Mouse (Mus musculus) forebrain, embryonic 13.5 days (tissue): ENCODE data around the gene Klf2. TPM values are rescaled to one million over a fixed set of nuclear protein-coding genes. Genes with fewer than 3 reads are reported as not detected.

Experiments
- ATAC-seq: fragments of 200-750 bp; cut with Nextera tagmentation; 2 replicates; pipeline ENCODE4 v1.8.0; 2017
- H3K27ac ChIP-seq: fragments of 300-500 bp; sonication (generic); 2 replicates; pipeline ENCODE4 v1.5.1; 2015; ENCODE audit warnings: inconsistent platforms, mild to moderate bottlenecking, moderate library complexity
- H3K27me3 ChIP-seq: fragments of 300-500 bp; sonication (generic); 2 replicates; pipeline ENCODE4 v1.6.1; 2015; ENCODE audit warnings: mild to moderate bottlenecking, inconsistent platforms
- H3K36me3 ChIP-seq: fragments of 300-500 bp; sonication (generic); 2 replicates; pipeline ENCODE4 v1.6.1; 2015; ENCODE audit warnings: mild to moderate bottlenecking, inconsistent platforms; ENCODE audit not compliant: poor library complexity, severe bottlenecking
- H3K4me1 ChIP-seq: fragments of 300-500 bp; sonication (generic); 2 replicates; pipeline ENCODE4 v1.6.1; 2015; ENCODE audit warnings: inconsistent platforms
- H3K4me2 ChIP-seq: fragments of 300-500 bp; sonication (generic); 2 replicates; pipeline ENCODE4 v1.6.1; 2015; ENCODE audit warnings: inconsistent platforms, mild to moderate bottlenecking, moderate library complexity
- H3K4me3 ChIP-seq: fragments of 300-500 bp; sonication (generic); 2 replicates; pipeline ENCODE4 v1.5.1; 2015; ENCODE audit warnings: mild to moderate bottlenecking, inconsistent platforms
- H3K9ac ChIP-seq: fragments of 300-500 bp; sonication (generic); 2 replicates; pipeline ENCODE4 v1.6.1; 2015; ENCODE audit warnings: mild to moderate bottlenecking, inconsistent platforms
- H3K9me3 ChIP-seq: fragments of 300-500 bp; sonication (generic); replicated peaks from 2 replicates; pipeline ENCODE4 v1.6.1; 2016; ENCODE audit warnings: inconsistent platforms
- WGBS: fragments of 180-500 bp; shearing (Covaris S2); methylation state at CpG from one replicate; pipeline ENCODE4 v1.1.7; 2015; 5-methylcytosine and 5-hydroxymethylcytosine counted together
- polyA plus RNA-seq: library from polyadenylated mRNA; unstranded; fragments of >200 nt; fragmentation: Nextera tagmentation; extraction: Ambion mirVana; gene quantifications from 2 replicates; pipeline ENCODE4 v1.2.1, GENCODE M21; 2015

Gene Klf2
- polyA plus RNA-seq, 1 experiment from 2014 or later, result 3.6 TPM

DNA sequence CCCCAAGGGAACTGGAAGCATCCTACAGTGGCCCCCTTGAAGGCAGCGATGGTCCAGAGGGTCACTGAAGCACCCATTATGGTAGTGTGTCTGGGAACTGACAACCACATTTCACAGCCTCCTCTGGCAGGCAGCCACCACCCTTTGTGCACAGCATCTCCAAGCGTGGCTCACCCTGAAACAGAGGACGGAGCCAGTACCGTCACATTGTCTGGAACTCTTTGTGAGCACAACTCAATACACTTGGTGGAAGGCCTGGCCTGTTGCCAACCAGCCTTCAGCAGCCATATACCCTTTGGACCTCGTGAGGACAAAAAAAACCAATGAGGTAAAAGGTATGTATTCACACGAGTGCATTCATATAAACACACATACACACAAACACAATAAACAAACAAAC, 10.6 kb upstream of the Klf2 start:
- ATAC-seq, result no peak
- 29% methylated on average over 6 of the region's 6 CpGs for whole genome bisulfite sequencing

DNA sequence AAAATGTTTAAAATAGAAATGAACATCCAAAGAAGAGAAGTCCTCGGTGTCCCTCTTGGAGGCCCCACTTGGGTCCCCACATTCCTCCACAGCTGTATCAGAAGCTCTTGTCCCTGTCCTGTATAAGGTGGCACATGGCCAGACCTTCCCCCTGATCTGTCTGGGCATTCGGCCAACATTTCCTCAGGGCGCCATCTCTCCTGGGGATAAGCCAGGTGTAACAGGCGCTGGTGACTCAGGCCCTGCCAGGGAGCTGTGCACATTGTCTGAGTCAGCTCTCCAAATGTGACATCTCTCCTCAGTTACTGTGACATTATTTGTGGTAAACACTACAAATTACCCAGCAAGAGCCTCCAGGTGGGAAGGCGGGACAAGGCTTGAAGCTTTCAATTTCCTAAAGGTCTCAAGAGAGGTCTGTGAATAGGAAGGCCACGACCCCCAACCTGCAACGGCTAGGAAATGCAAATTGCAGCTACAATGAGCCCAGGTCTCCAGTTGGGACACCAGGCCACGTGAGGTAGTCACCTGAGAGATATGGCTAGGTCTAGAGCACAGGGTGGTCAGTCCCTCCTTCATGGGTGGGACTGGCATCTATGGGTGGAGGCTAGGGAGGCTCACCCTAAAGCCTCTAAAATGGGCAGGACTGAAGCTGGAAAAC, 7.9 kb upstream of the Klf2 start:
- WGBS, result 43% methylated on average over 8 of the region's 8 CpGs
- peak; percentile 48; the same call in 1 of the 2 replicates for ATAC-seq

More for the DNA sequence above, 10.6 kb upstream of the Klf2 start:
- peaks cover 11% of the 10 kb centered on the region for H3K4me1 ChIP-seq
- H3K9ac ChIP-seq, result no peak overlapping the region
- H3K4me3 ChIP-seq, result no peak overlapping the region
- H3K27me3 ChIP-seq, result no peaks in the 10 kb centered on the region
- H3K27ac ChIP-seq, result no peak overlapping the region
- H3K4me2 ChIP-seq, result no peak overlapping the region
- H3K36me3 ChIP-seq, result no peaks in the 10 kb centered on the region
- H3K9me3 ChIP-seq, result no peaks in the 10 kb centered on the region

DNA sequence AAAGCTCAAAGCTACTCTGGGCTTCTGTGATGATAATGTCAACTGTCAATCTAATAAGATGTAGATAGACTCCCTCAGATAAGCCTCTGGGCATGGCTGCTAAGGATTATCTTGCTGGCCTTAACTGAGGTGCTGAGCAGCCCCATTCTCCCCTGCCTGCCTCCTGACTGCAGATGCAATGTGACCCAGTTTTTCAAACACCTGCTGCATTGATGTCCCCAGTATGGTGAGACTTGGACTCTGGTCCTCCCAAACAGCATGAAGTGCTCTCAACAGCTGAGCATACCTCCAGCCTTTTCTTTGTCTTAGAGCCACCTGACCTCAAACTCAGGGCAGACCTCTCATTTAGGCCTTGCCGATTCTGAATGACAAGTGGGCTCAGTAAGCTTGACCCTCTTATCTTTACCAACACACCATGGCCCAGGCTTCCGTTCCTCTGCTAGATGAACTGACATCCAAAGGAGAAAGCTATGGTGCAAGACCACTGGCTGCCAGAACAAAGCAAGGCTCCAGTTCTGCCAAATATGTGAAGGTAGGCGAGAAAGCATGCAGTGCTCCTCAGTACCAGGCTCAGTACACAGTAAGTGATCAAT, 5.8 kb upstream of the Klf2 start:
- H3K36me3 ChIP-seq, result no peaks in the 10 kb centered on the region
- peaks cover 10% of the 10 kb centered on the region for H3K4me1 ChIP-seq
- peaks cover 5% of the 10 kb centered on the region; the same call in 1 of the 2 replicates for H3K27me3 ChIP-seq
- no peaks in the 10 kb centered on the region for H3K9me3 ChIP-seq
- no peak for ATAC-seq
- H3K4me3 ChIP-seq, result no peak overlapping the region
- no peak overlapping the region for H3K4me2 ChIP-seq
- no peak overlapping the region for H3K27ac ChIP-seq
- H3K9ac ChIP-seq, result no peak overlapping the region
- WGBS, result 80% methylated on average over 3 of the region's 3 CpGs

More for the DNA sequence above, 7.9 kb upstream of the Klf2 start:
- H3K4me1 ChIP-seq, result peaks cover 11% of the 10 kb centered on the region
- H3K9ac ChIP-seq, result no peak overlapping the region
- H3K27ac ChIP-seq, result no peak overlapping the region
- H3K9me3 ChIP-seq, result no peaks in the 10 kb centered on the region
- no peak overlapping the region for H3K4me3 ChIP-seq
- no peaks in the 10 kb centered on the region for H3K36me3 ChIP-seq
- no peak overlapping the region for H3K4me2 ChIP-seq
- no peaks in the 10 kb centered on the region for H3K27me3 ChIP-seq

DNA sequence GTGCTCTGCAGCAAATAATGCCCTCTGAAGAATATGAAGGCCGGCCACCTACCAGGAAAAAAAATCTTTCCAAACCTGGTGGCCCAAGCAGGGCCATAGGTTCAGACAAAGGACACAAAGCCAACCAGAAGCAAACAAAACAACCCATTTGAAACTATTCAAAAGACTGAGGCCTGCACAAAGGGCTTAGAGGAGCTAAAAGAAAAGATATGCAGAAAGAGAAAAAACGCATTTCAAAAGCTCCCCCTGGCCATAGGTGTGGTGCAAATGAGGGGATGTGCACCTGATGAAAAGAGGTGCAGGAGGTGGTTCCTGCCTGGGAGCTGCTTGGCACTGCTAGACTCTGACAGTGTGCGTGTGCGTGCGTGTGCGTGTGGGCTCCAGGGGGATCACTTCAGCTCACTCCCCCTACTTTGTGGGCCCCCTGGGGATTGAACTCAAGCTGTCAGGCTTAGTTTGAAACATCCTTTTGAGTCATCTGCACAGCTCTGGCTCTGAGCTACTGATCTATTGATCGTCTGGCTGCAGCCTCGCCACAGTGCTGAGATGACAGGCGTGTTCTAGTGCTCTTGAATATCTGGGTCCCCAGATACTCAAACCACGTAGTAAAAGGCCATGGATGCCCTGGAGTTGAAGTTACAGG, 2.7 kb upstream of the Klf2 start:
- peaks cover 19% of the 10 kb centered on the region for H3K4me1 ChIP-seq
- no peaks in the 10 kb centered on the region for H3K9me3 ChIP-seq
- H3K27me3 ChIP-seq, result peaks cover 32% of the 10 kb centered on the region
- no peak overlapping the region for H3K4me3 ChIP-seq
- H3K36me3 ChIP-seq, result no peaks in the 10 kb centered on the region
- no peak for ATAC-seq
- 12% methylated on average over 10 of the region's 10 CpGs for WGBS
- no peak overlapping the region for H3K27ac ChIP-seq
- no peak overlapping the region for H3K4me2 ChIP-seq
- no peak overlapping the region for H3K9ac ChIP-seq

DNA sequence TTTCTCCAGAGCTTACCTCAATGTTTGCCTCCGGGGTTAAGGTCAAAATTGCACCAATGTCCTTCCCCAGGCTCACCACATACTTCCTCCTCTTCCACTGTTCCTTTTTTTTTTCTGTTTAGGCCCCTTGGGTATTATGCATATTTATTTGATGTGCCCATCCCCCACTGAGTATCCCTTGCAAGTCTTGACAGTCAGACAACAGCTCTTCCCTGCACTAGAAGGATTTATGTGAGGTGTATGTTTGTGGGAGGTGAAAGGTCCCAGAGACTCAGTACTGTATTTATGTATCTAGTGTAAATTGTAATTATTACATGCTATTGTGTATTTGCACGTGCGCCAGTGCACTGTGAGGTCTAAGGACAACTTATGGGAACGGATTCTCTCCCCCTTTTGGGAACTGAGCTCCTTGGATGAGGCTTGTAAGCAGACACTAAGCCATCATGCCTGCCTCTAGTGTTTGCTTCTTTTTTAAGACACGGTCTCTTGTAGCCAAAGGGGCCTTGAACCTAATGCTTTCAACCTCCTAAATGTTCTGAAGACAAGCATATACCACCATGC, 1.0 kb upstream of the Klf2 start:
- peaks cover 18% of the 10 kb centered on the region for H3K4me1 ChIP-seq
- H3K4me2 ChIP-seq, result no peak overlapping the region
- WGBS, result 42% methylated on average over 5 of the region's 5 CpGs
- no peak overlapping the region for H3K9ac ChIP-seq
- ATAC-seq, result no peak
- no peak overlapping the region for H3K27ac ChIP-seq
- no peaks in the 10 kb centered on the region for H3K36me3 ChIP-seq
- H3K27me3 ChIP-seq, result peaks cover 48% of the 10 kb centered on the region
- H3K4me3 ChIP-seq, result no peak overlapping the region
- H3K9me3 ChIP-seq, result no peaks in the 10 kb centered on the region

DNA sequence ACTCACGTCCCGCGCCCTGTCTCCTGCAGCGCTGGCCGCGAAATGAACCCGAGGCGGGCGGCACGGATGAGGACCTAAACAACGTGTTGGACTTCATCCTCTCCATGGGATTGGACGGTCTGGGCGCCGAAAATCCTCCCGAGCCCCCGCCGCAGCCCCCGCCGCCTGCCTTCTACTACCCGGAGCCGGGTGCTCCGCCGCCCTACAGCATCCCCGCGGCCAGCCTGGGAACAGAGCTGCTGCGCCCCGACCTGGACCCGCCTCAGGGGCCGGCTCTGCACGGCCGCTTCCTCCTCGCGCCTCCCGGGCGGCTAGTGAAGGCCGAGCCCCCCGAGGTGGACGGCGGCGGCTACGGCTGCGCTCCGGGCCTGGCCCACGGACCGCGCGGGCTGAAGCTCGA, 564 bp downstream of the Klf2 start:
- peaks cover 18% of the 10 kb centered on the region for H3K4me1 ChIP-seq
- H3K4me2 ChIP-seq, result peak overlapping the region; percentile 89
- under 1% methylated on average over 40 of the region's 48 CpGs for WGBS
- ATAC-seq, result peak; percentile 17
- H3K4me3 ChIP-seq, result peak overlapping the region; percentile 54
- peaks cover 55% of the 10 kb centered on the region for H3K27me3 ChIP-seq
- no peaks in the 10 kb centered on the region for H3K9me3 ChIP-seq
- peak overlapping the region; percentile 45 for H3K9ac ChIP-seq
- no peaks in the 10 kb centered on the region for H3K36me3 ChIP-seq
- no peak overlapping the region for H3K27ac ChIP-seq

DNA sequence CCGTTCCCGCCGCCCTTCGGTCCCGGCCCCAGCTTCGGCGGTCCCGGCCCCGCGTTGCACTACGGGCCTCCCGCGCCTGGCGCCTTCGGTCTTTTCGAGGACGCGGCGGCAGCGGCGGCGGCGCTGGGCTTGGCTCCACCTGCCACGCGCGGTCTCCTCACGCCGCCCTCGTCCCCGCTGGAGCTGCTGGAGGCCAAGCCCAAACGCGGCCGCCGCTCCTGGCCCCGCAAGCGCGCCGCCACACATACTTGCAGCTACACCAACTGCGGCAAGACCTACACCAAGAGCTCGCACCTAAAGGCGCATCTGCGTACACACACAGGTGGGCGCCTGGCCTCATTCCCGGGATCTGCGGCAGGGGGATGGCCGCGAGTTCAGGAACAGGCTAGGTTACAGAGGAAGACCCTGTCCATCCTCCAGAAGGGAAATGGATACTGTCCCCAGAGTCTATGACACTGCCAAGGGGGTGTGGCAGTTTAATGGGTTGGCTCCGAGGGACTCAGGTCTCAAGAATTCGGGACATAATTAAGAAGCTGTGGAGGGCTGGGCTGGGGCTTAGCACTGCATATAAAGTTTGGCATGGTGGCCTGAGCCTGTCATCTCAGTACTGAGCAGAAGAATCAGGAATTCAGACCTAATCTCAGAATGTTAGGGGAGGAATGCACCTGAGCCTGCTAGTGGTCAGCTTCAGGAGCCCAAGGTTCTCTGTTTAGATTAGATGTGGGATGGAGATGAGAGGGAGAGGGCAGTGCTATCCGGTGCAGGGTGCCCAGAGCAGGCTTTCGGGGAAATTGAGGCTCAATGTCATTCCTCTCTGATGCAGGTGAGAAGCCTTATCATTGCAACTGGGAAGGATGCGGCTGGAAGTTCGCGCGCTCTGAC, 1.3 kb downstream of the Klf2 start:
- Histone ChIP-seq H3K27ac (no peak overlapping the region), H3K4me2 (peak overlapping the region; percentile 89), H3K27me3 (peaks cover 55% of the 10 kb centered on the region), H3K4me1 (peaks cover 18% of the 10 kb centered on the region), H3K9me3 (no peaks in the 10 kb centered on the region), H3K4me3 (peak overlapping the region; percentile 54), H3K9ac (peak overlapping the region; percentile 45; the same call in 1 of the 2 replicates), H3K36me3 (no peaks in the 10 kb centered on the region)
- WGBS, result 7% methylated on average over 53 of the region's 55 CpGs
- no peak for ATAC-seq

DNA sequence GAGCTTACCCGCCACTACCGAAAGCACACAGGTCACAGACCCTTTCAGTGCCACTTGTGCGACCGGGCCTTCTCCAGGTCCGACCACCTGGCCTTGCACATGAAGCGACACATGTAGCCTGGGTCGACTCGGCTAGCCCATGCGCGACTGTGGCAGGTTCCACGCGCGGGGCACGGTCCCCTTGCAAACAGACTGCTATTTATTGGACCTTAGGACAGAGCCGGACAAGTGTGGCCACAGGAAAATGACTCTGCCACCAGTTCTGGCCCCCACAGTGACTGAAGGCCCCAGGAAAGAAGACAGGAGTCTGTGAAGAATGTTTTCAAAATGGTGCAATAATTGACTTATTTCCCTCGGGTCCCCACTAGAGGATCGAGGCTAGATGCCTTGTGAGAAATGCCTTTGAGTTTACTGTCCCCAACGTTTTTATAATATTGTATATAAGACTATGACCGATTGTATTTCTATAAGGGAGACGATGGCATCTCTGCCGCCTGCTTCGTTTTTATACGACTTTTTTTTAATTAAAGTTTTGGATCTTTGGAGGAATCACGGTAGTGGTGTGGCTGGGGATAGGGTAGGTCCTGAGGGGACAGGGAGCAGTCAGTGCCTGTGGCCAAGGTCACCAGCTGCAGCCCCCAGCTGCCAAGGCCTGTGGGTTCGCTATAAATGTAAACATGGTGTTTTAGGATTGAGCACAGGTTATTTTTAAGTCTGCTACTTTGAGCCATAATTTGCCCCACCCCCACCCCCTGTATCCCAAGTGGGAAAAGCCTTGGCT, 2.2 kb downstream of the Klf2 start:
- Histone ChIP-seq H3K4me2 (peak overlapping the region; percentile 89; the same call in 1 of the 2 replicates), H3K9me3 (no peaks in the 10 kb centered on the region), H3K9ac (0 out of 2 replicates have a peak overlapping the region, but pooled peaks have one; percentile 4), H3K27ac (no peak overlapping the region), H3K27me3 (peaks cover 55% of the 10 kb centered on the region), H3K36me3 (no peaks in the 10 kb centered on the region), H3K4me1 (peaks cover 18% of the 10 kb centered on the region), H3K4me3 (0 out of 2 replicates have a peak overlapping the region, but pooled peaks have one; percentile 54)
- WGBS, result 57% methylated on average over 25 of the region's 25 CpGs
- no peak for ATAC-seq

DNA sequence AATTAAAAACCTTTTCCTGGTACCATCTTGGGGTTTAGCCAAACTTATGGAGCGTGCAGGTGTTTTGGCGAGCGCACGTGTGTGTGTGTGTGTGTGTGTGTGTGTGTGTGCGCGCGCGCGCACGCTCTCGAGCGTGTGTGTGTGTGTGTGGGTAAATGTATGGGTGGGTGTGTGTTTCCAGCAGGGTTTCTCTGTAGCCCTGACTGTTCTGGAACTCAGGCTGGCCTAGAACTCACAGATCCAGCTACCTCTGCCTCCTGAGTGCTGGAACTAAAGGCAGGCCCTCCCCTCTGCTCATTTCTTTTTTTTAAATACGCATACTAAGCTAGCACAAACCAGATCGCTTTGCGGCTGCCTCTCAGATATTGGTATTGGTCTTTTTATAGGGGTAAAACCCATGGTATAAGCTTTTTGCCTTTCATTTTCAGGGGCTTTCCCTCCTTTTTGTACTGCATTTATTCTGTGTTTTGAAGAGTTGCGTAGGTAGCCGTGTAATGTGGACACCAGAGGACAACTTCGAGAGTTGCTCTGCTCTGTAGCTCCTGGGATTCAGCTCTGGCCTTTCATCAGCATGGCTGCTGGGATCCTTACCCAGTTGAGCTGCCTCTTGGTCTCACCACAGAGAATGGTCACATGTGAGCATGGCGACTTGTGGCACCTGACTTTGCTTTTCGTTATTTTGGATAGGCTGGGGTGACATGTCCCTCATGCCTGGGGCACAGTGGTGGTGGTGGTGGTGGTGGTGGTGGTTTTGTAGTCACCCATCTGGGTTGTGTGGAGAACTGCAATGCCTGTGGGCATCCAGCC, 3.0 kb downstream of the Klf2 start:
- no peak overlapping the region for H3K27ac ChIP-seq
- no peaks in the 10 kb centered on the region for H3K36me3 ChIP-seq
- no peak overlapping the region for H3K9ac ChIP-seq
- H3K27me3 ChIP-seq, result peaks cover 55% of the 10 kb centered on the region
- no peak overlapping the region for H3K4me3 ChIP-seq
- H3K4me2 ChIP-seq, result no peak overlapping the region
- ATAC-seq, result no peak
- no peaks in the 10 kb centered on the region for H3K9me3 ChIP-seq
- H3K4me1 ChIP-seq, result peaks cover 18% of the 10 kb centered on the region
- 87% methylated on average over 20 of the region's 20 CpGs for WGBS

DNA sequence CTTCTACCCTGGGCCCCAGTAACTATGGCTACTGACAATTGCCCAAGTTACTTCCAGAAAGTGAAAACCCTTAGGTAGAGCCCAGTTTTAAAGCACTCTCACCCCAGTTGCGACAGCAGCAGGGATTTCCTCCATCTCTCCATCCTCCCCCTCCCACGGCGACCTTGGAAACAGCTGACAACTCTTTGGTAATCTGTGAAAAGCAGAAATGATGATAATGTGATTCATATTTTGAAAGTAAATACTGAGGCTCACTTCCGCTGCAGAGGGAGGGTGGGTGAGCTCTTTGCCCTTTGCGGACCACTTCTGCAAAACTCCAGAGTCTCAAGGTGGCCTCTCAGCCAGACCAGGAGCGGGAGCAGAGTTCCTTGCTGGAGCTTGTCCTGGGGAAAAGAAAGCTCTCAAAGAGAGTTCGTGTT, 3.6 kb downstream of the Klf2 start:
- Histone ChIP-seq H3K9ac (no peak overlapping the region), H3K27ac (no peak overlapping the region), H3K4me3 (no peak overlapping the region), H3K4me1 (peaks cover 18% of the 10 kb centered on the region), H3K4me2 (no peak overlapping the region), H3K9me3 (no peaks in the 10 kb centered on the region), H3K27me3 (peaks cover 51% of the 10 kb centered on the region), H3K36me3 (no peaks in the 10 kb centered on the region)
- ATAC-seq, result no peak
- 77% methylated on average over 7 of the region's 7 CpGs for WGBS
